11 mouse cellular contexts compared by ENCODE assay signal in the genomic region with DNA sequence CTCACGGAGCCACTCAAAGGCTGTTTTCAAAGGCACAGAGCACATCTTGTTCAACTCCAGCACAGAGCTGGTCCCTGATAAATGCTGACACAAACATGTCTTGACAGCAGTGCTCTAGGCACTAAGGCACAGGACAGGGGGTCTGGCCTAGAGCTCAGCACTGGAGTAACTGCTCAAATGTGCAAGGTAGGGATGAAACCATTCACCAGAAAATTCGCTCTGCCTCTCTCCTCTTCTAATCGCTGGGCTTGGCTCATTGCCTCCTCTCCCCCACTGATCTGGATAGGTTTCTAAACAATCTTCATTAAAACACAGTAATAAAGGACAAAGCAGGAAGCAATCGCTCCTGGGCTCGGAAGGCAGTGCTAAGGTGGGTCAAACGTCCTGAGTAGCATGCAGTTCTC. TPM values are rescaled to one million over a fixed set of nuclear protein-coding genes. Genes with fewer than 3 reads are reported as not detected.
DNase-seq lines count a peak whose midpoint lies in the region; ATAC-seq lines count a peak whose summit lies in the region.
"Had no signal": no experiment of that assay in that cellular context is flagged by ENCODE, and none has a peak within 500 bp of the region (broad histone marks: within the 10 kb centered on the region; RNA-seq: fewer than 3 reads in every experiment).

No protein-coding gene starts in this region.

- intact Hi-C loops in left cerebral cortex, postnatal 4 days (cut with DNase I) = loop anchor here (5.0 kb wide), 1 partner anchor 54 kb away; no protein-coding TSS in a partner anchor
- intact Hi-C loops in left cerebral cortex, postnatal 36 days (cut with DNase I) = loop anchor here (10.0 kb wide), 1 partner anchor 66 kb away; a partner anchor contains a TSS

- no peak for ATAC-seq in cerebellum, adult (ENCODE audit: insufficient number of reproducible peaks, low FRiP score, low TSS enrichment)
- ATAC-seq: Patski had no signal

- DNase-seq in cerebellum, postnatal 25 days = peak; percentile 17 to 28
- peak; percentile 52 for DNase-seq in left cerebral cortex, postnatal 4 days
- DNase-seq in left cerebral cortex, postnatal 36 days (ENCODE audit: low spot score in 2 of 2) = no peak
- DNase-seq in forelimb bud, embryonic 11.5 days (ENCODE audit: low read depth, low spot score) = peak; percentile 28
- DNase-seq in retina, embryonic 14.5 days (ENCODE audit: low spot score) = peak; percentile 52
- no peak for DNase-seq in gastrocnemius, postnatal 10 days
- DNase-seq in heart, adult 18-20 months = no peak

RNA-seq across cellular contexts. Expression of a gene that starts 31.6 kb away (rescaled TPM):
- total RNA-seq in left cerebral cortex, postnatal 4 days (2021) = 1 to 10 TPM in 1 of 2 experiments, under 1 TPM in 1; 0.68 to 1.4 TPM
- under 1 TPM in 1 of 2 experiments, not detected in 1; 0.32 TPM for total RNA-seq in left cerebral cortex, postnatal 36 days (2021)
- not detected for total RNA-seq in gastrocnemius, postnatal 10 days (2021)
- total RNA-seq in heart, adult 18-20 months (2021) = not detected
- total RNA-seq: megakaryocyte progenitor cell, adult 5-6 weeks; neutrophil, adult 5-6 weeks had no signal

RNA-seq across cellular contexts. Expression of a gene that starts 57.1 kb away (rescaled TPM):
- total RNA-seq in left cerebral cortex, postnatal 4 days (2021) = 10 to 100 TPM; 73.4 to 81.9 TPM
- 10 to 100 TPM; 33.7 to 34.1 TPM for total RNA-seq in left cerebral cortex, postnatal 36 days (2021)
- total RNA-seq in gastrocnemius, postnatal 10 days (2021) = 10 to 100 TPM; 28.6 to 30.0 TPM
- 10 to 100 TPM; 21.1 to 24.1 TPM for total RNA-seq in heart, adult 18-20 months (2021)

Comparison
In these comparisons a context has a peak if more than half of its experiments do, and no peak if none do; other contexts are left out.
1. DNase-seq: peak in cerebellum, postnatal 25 days (2 of 2), left cerebral cortex, postnatal 4 days (single experiment), forelimb bud, embryonic 11.5 days (single experiment) and retina, embryonic 14.5 days (single experiment); none in left cerebral cortex, postnatal 36 days (0 of 2), gastrocnemius, postnatal 10 days (single experiment) and heart, adult 18-20 months (0 of 2).